Mouse (Mus musculus) embryonic fibroblast, embryonic 13.5 days (primary cell): ENCODE measurements around the gene Meox2.

ENCODE experiments used
- CTCF ChIP-seq: IDR thresholded peaks from 2 replicates; pipeline ENCODE4 v1.5.1; 2011; ENCODE audit warnings: mild to moderate bottlenecking, control low read depth, low read length, moderate library complexity, borderline replicate concordance; ENCODE audit not compliant: insufficient read depth
- POLR2A ChIP-seq: IDR thresholded peaks from 2 replicates; pipeline ENCODE4 v1.6.1; 2011; ENCODE audit warnings: low read depth, mild to moderate bottlenecking, control low read depth, low read length, moderate library complexity

GRCm38 (mm10) chr12:37107150-37107549 is 1.2 kb upstream of the Meox2 start:
- TF ChIP-seq CTCF (no peak), POLR2A (no peak)
